Mouse (Mus musculus) kidney, adult 18-20 months (tissue): ENCODE data around the gene Stfa2.
"Not testable (repeated sequence)": the region's sequence is repeated elsewhere in the genome, so short reads cannot be mapped to it uniquely, and the experiment has no call there.

Source experiments
- DNase-seq: peaks from one replicate; pipeline ENCODE4 v3.0.0; 2021

The Stfa2 gene

DNA sequence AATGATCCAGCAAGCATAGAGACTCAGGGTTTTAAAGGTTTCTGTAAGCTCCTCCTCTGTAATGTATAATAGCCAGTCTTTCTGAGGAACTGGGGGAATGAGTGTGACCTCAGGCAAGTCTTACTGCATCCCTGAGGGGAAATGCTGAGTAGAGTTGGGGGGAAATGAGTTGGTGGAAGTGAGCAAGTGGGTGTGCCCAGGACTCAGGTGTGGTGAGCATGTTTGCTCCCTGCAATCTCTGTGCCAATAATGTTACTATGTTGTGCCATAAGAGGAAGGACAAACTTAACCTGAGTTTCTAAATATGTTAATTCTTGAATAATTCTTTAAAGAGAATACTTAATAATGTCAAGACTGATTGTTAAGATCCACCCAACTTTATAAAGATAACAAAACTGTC, at the start of gene Stfa2:
Stfa2 (minus strand) TSS at position 101 of the 400 bp plus-strand sequence.
- DNase-seq, result no peak

DNA sequence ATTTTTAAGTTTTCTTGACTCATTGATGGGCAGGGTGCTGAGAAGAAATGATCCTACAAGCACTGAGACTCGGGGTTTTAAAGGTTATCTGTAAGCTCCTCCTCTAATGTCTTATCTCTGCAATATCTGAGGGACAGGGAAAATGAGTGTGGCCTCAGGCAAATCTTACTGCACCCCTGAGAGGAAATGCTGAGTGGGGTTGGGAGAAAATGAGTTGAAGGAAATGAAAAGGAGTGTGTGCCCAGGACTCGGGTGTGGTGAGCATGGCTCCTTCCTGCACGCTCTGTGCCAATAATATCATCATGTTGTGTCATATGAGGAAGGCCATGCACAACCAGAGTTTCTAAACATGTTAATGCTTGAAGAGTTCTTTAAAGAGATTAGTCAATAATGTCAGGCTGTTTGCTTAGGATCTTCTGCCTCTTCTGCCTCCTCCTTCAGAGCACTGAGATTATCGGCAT, 47.1 kb upstream of the Stfa2 start, which contains the start of gene Stfa3:
Stfa3 (minus strand) TSS at position 51 of the 461 bp plus-strand sequence.
- no peak for DNase-seq

DNA sequence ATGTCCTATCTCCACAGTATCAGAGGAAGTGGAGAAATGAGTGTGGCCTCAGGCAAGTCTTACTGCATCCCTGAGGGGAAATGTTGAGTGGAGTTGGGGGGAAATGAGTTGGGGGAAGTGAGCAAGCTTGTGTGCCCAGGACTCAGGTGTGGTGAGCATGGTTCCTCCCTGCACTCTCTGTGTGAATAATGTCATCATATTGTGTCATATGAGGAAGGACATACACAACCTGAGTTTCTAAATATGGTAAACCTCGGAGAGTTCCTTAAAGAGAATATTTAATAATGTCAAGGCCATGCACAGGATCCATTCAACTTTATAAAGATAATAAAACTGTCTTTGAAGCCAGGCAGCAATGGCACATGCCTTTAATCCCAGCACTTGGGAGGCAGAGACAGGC, 12.7 kb upstream of the Stfa2 start:
- not testable (repeated sequence) for DNase-seq

GRCm38 (mm10) chr16:36389060-36389459, 19.2 kb downstream of the Stfa2 start:
- no peak for DNase-seq

GRCm38 (mm10) chr16:36367648-36368047, 40.6 kb downstream of the Stfa2 start, which contains the start of gene BC100530:
Gene BC100530 (minus strand): TSS chr16:36367748.
- not testable (repeated sequence) for DNase-seq
